Mouse (Mus musculus): ENCODE measurements at regions not wholly inside any gene's neighbourhood (a gene's known extent, or its start where the extent isn't known, plus 50 kb on each side); places are given as distances from the start of the nearest gene placed in this dataset.

- no peak for TF ChIP-seq CTCF (conservative IDR thresholded peaks at IDR 0.05; ENCODE audit: insufficient read depth, insufficient read length, low read depth, low read length)
- no peak for TF ChIP-seq POLR2A (IDR thresholded peaks at IDR 0.05; ENCODE audit: low read depth, low read length)
These were observed 163.1 kb downstream of the Cysltr2 start for GRCm38 (mm10) chr14:72885824-72886223.

Data from kidney, adult 2 months (tissue).